Mouse (Mus musculus): ENCODE measurements at regions not wholly inside any gene's neighbourhood (a gene's known extent, or its start where the extent isn't known, plus 50 kb on each side); places are given as distances from the start of the nearest gene placed in this dataset.

DNA sequence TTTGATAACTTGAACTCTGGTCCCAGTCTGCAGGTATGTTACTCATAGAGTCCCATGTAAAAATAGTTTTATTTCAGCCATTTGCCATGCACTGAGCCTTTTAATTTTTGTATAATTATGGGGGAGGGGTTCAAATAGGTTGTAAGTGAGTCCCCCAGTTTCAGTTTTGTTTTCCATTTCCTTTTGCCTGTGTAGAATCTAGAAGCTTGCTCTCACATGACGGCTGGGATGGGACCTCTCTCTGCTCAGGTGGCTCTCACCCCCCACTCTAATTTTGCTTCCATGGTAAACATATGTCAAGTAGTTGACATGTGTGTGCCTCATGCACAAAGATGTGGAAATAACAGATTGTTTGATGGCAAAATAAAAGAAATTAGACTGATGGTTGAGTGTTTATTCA lies 73.8 kb upstream of the Runx1 start:
- TF ChIP-seq CTCF (IDR thresholded peaks at IDR 0.05) (no peak), EP300 (IDR thresholded peaks at IDR 0.05) (no peak)

All from lung, postnatal 0 days (tissue).